Mouse (Mus musculus) urinary bladder, postnatal 10 days (tissue): Measurements from ENCODE around the gene Jph3.

Source experiments
- DNase-seq: peaks from one replicate; pipeline ENCODE4 v3.0.0; 2022; ENCODE audit warnings: low spot score

The Jph3 gene

DNA sequence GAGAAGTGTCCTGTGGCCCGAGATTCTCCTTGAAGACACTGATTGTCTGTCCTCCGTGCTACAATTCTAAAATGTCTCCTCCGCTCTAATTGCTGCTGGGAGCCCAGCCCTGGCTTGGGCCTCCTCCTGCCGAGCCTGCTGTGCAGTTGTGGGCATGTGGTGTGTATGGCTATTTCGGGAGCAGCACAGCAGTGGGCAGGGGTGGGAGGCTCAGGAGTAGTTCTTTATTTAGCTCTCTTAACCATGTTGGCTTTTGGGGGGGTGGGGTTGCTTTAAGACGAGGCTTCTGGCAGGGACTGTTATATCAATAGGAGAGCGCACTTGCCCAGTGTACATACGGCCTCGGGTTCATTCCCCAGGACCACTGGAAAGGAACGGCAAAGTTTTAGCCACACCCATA is 57.1 kb downstream of the Jph3 start:
- no peak for DNase-seq

DNA sequence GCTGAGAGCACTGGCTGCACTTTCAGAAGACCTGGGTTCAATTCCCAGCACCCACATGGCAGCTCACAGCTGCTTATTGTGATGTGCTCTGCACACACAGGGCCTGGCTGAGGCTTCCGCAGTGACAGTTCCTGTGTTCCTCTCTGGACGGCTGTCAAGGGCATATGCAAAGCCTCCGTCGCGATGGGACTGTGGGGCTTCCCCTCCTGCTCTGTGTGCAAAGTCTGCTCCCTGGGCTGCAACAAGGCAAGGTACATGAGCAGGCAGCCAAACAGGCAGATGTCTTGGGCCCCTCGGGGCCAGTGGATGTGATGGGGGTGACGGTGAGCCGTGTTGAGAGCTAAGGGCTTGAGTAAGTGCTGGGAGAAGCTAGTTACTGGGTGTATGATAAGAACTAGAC is 59.4 kb downstream of the Jph3 start:
- no peak for DNase-seq

DNA sequence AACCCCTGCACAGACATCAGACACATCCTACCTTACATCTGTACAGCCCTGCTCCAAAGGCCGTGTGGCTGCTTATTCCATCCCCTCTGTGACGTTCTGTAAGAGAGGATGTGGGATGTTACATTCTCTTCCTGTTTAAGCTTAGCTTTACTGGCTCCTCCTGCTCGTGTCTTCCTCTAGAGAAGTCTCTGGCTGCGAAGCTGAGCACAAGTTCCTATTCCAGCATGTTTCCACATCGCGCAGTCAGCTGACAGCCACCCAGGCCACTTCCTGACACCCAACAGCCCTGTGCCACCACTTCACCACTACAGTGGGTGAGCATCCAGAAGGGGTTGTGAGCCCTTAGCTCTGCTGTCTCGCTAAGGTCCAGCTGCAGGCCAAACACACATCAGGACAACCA is 62.7 kb downstream of the Jph3 start:
- no peak for DNase-seq

DNA sequence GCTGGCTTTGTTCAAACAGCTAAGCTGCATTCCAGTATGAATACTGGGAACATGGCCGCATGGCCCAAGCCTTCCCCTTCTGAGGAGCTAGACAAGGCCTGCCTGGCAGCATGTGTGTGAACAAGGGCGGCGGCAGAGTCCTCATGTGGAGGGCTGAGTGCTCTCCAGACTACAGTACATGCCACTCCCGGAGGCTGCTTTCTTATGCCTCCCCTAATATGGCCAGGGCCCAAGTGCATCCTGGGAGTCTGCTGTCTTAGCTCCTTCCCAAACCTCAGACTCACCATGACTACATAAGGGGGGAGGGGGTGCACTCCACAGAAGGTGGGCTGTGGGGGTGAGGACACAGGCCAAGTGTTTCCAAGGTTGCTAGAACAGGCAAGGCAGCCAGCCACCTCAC is 63.2 kb downstream of the Jph3 start:
- no peak for DNase-seq

DNA sequence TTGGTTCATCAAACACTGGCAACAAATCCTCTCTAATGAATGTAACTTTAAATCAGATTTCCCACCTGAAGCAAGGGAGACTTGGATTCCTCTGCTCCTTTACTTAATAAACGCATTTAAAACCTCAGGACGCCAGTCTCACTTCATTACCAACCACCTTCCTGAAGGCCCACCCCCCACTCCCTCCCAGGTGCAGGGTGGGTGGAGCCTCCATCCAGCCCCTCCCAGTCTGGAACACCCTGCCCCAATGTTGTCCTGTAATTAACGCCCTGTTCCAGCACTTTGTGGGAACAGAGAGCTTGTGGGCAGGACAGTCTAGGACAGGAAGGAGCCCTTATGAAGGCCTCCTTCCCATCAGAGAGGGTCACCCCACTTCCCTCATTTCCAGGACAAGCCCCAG is 64.7 kb downstream of the Jph3 start:
- DNase-seq: no peak

DNA sequence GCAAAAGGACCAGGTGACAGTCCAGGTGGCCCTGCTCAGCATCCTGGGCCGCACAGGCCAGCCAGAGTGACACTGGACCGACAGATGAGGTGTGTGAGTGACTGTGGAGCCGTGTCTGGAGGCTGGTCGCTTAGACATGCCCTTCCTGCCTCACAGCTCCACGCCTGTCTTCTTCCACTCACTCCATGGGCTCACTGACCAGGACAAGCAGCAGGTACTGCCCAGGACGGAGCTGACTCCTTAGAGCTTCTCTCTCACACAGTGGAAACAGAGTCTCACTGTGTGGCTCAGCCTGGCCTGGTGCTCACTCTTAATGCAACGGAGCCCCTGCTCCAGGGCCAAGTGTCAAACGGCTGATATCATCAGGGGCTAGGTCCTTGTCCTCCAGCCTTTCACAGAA is 66.0 kb downstream of the Jph3 start:
- DNase-seq: no peak

DNA sequence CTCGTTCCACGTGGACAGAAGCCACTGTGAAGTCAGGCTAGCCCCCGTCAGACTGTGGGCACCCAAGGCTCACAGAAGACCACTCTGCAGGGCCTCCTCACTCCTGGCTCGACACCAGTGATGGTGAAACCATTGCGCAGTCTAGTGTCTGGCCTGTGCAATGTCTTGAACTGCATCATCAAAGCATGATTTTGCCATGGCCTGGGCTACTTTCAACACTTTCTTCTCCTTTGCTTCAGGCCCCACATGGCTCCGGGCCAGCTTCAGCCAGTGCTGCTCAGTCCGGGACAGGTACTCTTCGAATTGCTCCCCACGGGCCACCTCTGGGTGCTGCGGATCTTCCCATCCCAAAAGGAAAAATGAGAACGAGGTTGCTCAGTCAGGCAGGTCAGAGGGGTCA is 67.0 kb downstream of the Jph3 start:
- DNase-seq: no peak

DNA sequence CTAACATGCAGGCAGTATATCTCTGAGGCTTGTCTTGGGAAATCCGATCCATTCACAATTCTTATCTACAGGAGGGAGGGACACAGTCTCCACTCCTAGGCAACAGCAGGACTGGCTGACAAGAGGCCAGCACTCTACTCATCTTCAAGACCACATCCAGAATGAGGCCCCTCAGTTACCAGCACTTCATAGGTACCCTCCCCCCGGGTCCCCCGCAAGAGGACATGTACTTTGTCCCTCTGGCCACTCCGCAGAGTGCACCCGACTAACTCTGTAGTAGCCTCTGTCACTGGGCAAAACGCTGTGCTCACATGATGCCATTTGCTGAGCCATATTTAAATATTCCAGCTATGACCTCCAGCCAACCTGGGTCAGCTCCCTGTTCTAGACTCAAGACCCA is 69.0 kb downstream of the Jph3 start:
- no peak for DNase-seq

DNA sequence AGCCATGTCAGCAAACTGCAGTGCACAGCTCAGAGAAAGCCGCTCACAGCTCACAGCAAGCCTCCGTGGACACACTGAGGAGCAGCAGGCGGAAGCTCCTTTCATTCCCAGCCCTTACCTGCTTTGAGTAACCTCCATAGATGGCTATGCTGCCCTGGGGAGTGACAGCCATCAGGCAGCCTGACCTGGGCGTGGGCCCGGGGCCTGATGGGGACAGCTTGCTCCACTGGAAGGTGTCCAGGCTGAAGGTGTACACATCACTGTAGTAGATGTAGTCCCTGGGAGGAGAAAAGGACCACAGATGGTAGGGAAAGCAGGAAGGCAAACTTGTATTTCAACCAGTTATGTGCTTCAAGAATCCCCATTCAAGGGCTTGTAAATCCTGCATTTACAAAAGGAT is 75.4 kb downstream of the Jph3 start:
- no peak for DNase-seq

DNA sequence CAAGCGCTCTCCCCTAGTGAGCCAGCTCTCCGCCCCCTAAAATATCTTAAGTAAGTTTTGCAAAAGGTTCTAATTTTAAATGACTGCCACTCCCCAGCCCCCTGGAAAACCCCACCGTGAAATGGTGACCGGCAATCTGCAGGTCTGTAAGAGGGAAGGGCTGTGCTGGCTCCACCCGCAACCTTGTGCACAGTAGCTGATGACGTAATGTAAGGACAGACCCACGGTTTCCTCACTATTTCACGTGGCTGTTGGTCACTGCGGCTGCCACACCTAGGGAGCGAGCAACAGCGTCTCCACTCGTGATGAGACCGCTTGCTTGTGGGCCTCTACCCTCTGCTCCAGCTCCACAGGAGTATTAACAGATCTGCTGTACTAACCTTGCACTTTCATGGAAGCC is 76.7 kb downstream of the Jph3 start:
- no peak for DNase-seq

DNA sequence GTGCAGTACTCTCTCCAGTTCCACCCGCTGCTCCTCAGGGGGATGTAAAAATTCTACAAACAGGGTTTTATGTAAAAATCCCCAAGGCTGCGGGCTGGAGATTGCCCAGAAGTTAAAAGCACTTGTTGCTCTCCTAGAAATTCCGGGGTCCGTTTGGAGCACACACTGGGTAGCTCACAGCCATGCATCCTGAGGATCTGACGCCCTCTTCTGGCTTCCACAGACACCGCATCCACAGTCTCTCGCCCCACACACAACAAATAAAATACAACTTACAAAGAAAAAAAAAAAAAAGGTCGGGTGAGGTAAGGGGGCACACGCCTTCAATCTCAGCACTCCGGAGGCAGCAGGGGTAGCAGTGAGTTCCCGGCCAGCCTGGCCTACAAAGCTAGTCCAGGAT is 78.6 kb downstream of the Jph3 start:
- DNase-seq: no peak

DNA sequence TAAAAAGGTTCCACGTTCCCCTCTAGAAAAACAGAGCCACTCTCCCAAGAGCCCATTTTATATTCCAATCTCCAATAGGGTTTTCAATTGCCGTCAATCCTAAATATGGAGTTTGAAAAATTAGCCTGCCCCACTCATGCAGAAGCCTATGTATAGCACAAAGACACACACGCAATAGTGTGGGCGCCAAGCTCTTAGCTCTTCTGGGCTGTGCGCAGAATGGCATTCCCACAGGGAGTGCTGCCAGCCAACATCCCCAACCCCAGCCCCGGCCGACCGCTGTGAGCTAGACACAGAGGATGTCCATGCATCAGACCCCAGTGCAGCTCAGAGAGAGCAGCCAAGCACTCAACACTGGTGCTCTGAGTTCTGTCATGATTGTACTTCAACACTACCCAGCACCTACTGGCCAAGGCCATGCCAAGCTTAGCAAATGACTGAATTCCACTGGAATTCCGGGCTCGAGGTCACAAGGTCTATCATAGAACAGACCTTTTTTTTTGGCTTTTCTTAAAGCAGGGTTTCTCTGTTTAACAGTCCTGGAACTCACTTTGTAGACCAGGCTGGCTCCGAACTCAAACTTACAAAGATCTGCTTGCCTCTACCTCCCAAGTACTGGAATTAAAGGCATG is 80.2 kb downstream of the Jph3 start:
- no peak for DNase-seq

DNA sequence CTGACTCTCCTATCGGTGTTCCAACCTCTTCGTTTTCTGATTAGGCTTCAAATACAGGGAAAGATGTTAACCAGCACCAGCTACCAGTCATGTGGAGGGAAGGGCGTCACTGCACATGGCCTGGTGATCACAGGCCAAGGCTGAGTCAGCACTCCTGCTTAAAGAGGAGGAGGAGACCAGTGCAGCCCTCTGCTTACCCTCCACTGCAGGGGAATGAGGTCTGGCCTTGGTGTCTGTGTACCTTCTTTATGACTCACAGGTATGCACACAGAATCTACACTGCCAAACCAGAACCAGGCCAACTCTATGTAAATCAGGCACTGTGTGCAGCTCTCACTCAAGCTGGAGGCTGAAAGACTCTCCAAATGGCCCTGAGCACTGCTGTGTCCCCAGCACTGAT is 82.1 kb downstream of the Jph3 start:
- no peak for DNase-seq

DNA sequence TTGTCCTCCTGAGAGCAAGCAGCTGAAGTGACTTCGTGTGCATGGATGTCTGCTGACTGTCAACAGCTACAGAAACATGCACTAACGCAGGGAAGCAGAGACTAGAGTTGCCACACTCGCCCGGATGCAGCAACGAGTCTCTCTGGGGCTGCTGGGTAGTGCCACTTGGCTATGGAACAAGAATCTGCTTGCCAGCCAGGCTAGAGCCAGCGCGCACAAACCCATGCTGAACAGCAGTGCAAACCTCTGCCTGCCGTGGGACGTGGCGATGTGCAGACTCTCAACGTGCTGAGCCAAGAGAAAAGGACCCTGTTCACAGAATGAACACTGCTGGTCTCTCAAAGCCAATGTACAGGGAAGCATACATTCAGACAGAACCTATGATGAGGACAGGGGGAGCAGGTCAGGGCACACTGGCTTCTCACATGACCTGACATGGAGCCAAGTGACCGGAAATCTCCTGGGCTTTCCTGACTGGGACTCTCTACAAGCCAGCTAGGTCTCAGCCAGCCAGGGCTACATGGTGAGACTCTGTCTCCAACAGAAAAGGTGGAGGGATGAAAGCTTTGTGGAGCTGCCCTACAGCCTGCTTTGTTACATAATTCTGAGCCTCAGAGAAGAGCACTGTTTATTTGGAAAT is 82.6 kb downstream of the Jph3 start:
- DNase-seq: no peak

DNA sequence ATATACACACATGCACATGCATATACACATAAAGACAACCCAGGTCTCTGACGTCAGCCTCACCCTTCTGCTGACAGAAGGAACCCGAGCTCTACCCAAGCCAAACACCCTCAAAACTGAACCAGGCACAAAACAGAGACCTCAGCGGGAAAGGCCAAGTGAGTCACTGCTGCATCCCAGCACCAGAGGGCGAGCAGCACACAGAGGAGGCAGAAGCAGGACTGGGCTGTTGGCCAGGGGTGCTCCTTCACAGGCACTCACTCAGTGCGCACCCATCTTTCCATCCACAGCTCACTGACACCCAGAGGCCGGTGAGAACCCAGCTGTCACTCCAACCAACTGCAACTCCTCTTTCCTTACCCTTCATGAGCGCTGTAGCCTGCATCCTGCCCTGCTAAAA is 88.8 kb downstream of the Jph3 start:
- no peak for DNase-seq

DNA sequence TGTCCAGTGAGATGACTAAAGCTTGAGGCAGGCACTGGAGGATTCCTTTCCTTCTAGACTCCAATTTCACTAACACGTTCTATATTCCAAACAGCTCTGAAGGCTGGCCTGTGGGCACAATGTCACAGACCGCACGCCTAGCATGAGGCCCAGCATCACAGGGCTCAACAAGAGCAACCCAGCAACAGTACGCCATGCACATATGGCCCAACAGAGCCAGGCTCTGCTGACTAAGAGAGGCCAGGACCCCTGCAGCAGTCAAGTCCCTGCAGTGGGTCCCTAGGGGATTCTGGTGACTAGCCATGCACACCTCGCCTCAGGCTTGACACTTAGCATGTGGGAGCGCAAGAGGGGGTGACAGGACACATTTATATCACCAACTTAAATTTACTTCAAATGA is 91.4 kb downstream of the Jph3 start:
- DNase-seq: no peak

DNA sequence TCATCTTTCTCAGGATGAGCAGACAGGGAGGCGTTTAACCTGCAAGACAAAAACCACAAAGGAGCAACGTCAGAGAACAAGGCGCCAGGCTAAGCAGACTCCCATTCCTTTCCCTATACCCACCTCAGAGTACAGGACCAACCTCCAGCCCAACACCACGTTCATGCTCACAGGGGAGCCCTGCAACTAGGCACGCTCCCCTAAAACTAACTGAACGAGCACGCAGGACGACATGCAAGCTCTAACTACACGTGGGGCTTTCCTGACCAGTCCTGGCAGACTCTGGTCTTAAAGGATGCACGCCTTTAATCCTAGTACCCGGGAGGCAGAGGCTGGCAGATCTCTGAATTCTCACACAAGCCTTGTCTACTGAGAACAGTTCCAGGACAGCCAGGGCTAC is 91.9 kb downstream of the Jph3 start:
- no peak for DNase-seq

DNA sequence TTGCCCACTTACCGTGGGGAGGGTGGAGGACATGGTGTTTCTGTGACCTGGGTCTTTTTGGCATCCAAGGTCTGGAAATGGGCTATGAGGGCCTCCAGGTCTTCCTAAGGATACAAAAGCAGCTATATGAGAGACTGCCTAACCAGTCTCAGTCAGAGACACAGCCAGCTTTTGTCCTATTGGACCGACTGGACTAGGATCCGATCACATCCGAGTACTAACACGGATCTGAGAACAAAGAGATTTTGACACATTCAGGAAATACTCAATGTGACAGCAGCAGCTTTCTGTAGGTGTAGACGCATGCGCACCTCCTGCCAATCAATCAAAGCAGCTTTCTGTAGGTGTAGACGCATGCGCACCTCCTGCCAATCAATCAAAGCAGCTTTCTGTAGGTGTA is 92.3 kb downstream of the Jph3 start:
- DNase-seq: no peak

DNA sequence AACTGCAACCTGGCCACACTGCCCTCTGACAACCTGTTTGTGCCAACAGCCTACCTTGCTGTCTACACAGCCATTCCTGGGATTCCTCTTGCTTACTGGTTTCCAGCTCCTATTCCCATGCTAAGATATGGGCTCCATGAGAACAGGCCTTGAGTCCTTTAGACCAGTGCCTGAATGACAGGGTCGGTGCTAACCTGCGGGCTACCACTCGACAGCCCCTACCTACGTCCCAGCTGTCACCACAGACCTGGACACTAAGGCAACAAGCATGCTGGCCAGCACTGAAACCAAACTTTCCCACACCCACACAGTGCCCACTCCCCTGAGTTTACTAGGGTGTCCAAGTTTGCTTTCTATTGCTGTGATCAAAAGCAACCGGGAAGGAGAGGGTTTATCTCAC is 98.3 kb downstream of the Jph3 start:
- peak; percentile 3 for DNase-seq

DNA sequence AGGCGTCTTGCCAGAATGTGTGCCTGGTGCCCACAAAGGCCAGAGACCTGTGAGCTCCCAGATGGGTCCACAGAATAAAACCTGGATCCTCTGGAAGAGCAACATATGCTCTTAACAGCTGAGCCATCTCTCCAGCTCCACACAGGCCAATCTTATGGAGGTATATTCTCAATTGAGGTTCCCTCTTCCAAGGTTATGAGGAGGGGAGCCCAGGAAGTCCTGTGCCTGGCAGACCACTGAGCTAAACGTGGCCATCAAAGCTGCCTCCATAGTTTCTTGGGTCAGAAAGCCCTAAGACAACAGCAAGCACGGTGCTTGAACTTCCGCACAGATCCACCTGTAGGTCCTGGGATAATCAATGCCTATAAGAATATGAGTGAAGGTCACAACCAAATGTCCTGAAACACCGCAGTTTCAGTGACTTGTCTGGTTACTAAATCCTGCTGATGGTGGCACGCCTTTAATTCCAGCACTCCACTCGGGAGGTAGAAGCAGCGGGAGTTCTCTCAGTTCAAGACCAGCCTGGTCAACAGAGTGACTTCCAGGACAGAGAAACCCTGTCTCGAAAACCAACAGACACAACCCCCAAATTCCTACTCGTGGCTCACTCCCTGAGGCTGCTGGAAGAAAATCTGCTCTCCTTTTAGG is 99.1 kb downstream of the Jph3 start:
- no peak for DNase-seq

DNA sequence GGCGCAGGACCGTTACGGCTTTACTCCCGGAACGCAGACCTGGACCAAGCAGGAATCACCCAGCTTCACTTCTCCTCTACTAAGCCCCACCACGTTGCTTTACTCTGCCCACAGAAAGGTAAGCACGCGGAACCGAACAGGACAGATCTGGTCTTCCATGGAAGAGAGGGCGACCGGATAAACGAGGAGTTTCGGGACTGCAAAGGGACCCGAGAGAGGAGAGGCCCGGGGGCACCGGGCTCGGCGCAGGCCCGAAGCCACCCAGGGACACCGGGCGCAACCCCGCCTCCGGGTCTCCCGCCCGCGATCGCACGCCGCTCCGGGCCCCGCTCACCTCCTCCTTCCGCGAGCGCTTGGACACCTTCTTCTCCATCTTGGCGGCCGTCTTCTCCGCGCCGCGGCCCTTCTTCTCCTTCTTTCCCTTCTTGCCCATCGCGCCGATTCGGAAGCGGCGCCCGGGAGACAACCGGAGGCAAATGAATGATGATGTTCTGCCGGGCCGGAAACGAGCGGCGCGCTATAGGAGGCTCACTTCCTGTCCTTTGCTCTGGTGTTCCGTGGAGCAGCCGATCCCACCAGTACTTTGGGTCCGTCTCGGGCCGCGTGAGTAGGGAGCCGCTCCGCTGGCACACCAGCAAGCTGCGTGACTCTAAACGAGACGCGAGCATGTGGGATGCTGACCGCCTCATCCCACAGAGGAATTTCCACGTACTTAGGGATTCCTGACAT is 99.8 kb downstream of the Jph3 start, which contains the start of gene Klhdc4:
Gene Klhdc4, minus strand, starts transcription at position 522 of the 729 bp plus-strand sequence.
- peak; percentile 52 for DNase-seq

DNA sequence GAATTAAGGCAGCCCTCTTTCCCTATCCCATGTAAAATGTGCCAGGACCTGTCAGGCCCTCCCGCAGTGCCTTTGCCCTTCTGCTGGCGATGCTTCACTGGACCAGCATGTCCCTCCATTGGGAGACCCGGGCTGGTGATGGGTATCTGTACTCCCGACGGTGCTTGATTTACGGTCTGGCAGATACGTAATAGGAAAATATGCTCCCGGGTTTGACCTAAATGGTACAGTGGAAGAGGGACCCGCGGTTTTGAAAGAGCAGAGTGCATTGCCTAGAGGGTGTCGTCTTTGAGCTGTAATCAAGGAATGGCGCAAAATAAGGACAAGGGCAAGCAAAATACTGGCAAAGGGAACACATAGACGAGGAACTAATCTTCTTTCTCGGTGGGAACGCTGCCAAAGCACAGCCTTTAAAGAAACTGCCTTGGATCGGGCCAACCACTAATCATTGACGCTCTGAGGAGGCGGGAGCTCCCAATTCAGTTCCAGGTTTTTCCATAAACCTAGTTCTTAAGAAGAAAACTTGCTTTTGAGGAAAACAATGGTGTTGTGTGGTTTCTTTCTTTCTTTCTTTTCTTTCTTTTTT is 100.4 kb downstream of the Jph3 start:
- DNase-seq: no peak

DNA sequence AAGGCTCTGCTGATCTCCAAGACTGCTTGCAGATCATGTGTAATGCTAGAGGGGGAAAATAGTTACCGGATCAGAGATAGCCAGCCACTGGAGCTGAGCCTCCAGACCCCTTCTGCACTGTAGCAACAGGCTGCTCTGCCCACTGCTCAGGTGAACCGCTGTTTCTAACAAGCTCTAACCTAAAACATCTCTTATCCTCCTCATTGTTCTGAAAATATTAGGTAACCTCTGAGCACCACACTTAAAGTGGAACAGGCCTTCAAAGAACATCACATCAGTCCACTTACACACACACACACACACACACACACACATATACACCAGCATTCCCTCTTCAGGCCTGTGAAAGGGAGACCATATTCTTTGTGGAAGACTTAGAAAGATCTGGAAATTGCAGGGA is 102.6 kb downstream of the Jph3 start:
- no peak for DNase-seq
